Mouse (Mus musculus): ENCODE measurements around the gene Polr1e.

- no peak for TF ChIP-seq CTCF (IDR thresholded peaks at IDR 0.05; ENCODE audit: insufficient read depth, low read depth, low read length)
- TF ChIP-seq POLR2A (IDR thresholded peaks at IDR 0.05; ENCODE audit: insufficient read depth, low read depth, low read length): no peak
Measured at GRCm38 (mm10) chr4:45032586-45032985, 14.2 kb downstream of the Polr1e start.
